Mouse (Mus musculus): Measurements from ENCODE around the gene Six6.

Six6 gene

DNA sequence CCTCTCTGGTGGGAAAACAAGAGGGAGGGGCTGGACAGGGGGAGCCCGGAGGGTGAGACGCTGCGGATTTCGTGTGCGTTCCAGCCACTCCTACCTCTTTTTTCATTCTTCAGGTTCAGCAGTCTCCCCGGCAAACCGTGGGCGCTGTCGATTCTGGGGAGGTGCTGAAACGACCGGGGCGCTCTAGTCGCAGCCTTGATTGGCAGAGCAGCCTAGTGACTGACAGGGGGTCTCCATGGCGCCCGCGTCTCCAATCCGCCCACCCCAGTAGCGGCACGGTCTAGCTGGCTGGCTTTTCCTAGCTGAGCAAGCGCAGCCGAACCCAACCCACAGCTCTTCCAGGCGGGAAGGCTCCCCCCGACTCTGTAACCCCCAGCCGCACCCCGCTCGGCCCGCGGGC is at the start of gene Six6:
Six6 (plus strand) TSS at position 277 of the 400 bp plus-strand sequence.
- DNase-seq (ENCODE audit: low read depth, low spot score), result peak; percentile 94

DNA sequence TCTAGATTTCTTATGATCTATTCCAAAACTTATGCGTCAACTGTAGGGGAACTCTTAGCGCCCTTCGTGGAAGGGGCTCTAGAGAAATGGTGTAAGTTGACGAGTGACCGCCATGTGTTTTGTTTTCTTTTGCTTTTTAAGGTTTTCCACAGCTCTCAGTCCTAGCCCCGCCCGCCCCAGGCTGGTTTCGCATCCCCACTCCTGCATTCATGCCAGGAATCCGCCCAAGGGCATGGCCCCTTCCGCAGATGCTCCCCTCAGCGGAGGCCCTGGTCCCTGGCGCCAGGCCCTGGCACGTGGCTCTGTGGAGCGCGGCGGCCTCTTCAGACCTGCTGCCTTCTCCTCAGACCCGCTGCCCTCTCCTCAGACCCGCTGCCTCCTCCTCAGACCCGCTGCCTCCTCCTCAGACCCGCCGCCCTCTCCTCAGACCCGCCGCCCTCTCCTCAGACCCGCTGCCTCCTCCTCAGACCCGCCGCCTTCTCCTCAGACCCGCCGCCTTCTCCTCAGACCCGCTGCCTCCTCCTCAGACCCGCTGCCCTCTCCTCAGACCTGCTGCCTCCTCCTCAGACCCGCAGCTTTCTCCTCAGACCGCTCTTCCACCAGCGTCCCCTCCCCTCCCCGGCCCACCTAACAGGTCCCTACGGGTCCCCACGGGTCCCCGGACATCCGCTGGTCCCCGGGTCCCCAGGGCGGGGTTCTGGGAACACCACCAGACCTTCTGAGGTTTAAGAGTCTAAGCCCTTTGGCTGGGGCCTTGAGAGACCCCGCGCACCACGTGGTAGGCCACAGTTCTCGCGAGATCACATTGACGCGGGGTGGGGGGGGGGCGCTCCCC is 22.3 kb upstream of the Six6 start:
- peak; percentile 93 for DNase-seq (ENCODE audit: low read depth, low spot score)

DNA sequence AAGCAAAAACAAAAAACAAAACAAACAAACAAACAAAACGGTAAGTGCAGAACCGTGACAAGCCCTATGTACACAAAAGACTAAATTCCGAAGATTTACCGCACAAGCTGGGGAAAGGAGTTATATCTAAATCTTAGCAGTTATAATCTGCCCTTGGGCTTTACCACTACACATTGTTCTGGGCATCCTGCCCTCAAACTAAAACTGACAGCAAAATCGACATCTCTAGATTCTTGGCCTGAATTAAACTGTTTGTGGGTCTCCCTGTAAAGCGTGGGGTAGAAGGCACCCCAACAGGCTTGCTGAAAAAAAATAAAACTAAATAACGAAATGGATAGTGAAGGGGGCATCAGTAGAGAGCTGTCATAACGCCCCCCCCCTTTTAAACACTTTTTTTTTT is 2.9 kb upstream of the Six6 start:
- no peak for DNase-seq (ENCODE audit: low read depth, low spot score)

DNA sequence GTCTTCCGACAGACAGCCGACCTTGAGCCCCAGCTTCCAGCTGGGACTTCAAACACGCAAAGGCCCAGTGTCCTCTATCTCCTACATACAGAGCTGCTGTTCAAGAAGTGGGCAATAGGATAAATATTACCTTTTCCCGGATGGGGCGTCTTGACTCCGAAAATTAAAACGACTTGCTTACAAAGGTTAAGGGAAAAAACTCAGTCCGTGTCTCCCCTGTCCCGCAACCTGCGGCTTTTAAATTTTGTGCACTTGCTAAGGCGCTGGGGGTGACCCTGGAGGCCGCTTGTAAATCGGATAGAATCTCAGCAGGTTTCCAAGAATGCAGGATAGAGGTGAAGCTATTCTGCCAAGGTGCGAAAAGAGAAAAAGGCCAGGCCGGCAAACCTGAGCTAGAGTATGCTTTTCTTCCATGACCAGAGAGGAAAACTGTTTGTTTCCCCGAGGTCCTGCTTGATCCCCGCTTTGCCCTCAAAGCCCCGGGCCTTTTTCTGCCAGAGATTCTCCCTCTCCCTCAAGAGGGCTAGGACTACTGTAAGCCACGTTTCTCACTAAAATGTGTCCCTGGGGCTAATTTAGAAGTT is 2.1 kb upstream of the Six6 start:
- peak; percentile 28 for DNase-seq (ENCODE audit: low read depth, low spot score)

DNA sequence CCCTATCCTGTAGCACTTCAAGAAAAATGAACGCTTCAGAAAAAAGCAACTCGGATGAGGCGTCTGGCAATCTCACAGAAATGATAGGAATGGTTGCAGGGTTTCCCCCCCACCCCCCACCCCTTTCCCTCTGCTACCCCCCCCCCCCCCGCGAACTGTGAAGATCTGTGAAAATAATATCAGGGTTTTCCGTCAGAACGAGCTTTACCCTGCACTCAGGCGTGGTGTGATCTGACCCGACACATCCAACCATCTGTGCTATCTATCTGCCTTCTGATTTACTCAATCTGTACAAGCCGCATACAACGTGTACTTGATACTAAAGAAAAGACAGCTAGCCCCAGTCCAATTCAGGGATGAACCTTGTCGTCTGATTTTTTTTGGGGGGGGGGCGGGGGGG is 1.5 kb upstream of the Six6 start:
- DNase-seq (ENCODE audit: low read depth, low spot score), result no peak

DNA sequence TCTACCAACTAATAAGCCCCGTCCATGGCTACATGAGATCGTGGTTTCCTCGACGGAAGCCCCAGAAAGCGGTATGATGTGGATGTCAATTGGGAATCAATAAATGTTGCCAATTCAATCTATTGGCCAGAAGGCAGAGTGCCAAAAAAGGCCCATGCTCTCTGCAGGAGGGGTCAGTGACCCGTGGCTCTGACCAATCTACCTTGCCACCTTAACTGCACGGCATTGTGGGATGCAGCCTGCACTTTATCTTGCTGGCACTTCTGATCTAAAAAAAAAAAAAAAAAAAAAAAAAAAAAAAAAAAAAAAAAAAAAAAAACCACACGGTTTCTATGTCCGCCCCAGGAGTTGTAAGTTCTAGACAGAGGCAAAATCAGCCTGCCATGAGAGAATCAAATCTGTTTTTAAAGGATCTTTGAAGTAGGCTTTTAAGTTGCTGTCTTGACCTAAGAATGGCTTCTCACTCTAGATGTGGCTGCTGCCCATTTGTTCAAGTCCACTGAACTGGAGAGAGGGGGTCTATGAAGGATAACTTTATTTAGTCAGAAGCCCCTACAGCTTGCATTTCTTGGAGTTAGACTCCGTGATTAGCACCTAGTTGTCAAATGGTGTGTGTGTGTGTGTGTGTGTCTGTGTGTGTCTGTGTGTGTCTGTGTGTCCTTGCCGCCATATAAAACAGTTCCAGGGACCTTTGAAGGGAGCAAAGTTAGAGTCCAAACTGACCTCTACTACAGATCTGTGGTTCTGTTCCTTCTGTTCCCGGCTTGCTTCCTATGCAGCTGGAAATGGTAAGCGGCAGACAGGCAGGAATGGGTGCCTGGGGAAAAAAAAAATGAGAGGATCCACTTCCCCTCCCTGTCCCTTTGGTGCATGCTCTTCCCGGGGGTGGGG is 847 bp upstream of the Six6 start:
- no peak for DNase-seq (ENCODE audit: low read depth, low spot score)

DNA sequence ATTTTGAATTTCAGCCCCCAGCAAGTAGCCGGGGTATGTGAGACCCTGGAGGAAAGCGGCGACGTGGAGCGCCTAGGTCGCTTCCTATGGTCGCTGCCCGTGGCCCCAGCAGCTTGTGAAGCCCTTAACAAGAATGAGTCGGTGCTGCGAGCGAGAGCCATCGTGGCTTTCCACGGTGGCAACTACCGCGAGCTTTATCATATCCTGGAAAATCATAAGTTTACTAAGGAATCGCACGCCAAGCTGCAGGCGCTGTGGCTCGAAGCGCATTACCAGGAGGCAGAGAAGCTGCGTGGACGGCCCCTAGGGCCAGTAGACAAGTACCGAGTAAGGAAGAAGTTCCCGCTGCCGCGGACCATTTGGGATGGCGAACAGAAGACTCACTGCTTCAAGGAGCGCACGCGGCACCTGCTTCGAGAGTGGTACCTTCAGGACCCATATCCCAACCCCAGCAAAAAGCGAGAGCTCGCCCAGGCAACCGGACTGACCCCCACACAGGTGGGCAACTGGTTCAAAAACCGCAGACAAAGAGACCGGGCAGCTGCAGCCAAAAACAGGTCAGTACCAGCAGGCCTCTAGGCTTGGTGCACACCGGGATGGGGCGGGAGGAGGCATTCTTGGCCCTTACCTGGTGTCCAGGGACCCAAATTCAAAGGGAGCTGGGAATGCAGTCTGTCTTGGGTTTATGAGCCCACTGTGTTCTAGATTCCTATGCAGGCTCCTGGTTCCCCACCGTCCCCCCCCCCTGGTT is 554 bp downstream of the Six6 start, which contains the start of gene 4930447C04Rik:
4930447C04Rik (minus strand) TSS at position 704 of the 751 bp plus-strand sequence.
- peak; percentile 38 for DNase-seq (ENCODE audit: low read depth, low spot score)

DNA sequence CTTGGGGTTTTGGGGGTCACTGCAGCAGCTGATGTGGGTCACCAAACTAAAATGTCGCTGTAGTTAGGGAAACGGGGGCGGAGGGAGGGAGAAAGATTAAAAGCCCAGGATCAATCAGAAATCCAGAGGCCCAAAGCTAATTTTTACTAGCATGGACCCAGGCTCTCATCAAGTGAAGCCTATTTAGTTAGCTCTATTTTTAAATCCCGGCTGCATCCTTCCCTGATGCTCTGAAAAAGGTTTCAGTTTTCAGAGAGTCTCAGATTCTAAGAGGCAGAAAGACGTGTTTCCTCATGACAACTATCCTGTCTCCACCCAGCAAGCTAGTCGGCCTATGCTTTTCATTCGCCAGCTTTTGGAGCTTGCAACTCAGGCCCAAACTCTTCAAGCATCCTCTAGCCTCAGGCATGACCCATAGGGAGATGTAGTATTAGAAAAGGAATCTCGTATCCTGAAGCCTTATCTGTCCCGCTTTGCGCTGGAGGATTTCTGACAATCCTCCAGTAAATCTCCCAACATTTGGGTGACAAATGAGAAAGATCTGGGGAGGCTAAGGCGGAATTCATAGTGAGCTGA is 1.2 kb downstream of the Six6 start:
- DNase-seq (ENCODE audit: low read depth, low spot score), result peak; percentile 26

DNA sequence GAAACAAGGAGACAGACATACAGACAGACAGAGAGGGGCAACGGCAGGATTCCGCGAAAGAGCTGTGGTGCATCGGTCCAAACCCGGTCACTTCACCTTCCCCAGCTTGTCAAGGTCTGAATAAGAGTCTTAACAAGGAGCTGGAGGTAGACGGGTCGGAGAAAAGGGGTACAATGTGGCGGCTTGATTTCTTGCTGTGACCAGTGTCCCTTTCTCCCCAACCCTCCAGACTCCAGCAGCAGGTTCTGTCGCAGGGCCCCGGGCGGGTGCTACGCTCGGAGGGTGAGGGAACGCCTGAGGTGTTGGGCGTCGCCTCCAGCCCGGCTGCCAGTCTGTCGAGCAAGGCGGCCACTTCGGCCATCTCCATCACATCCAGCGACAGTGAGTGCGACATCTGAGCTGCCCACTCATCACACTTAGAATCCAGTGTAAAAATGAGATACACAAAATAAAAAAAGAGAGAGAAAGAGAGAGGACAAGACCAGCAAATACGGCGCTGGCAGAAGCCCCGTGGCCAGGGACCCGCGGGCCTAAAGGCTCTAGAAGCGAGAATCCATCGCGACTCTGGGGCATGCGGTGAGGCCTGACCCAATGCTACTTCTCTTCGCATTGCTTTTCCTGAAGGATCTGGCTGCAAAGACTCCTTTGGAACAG is 1.8 kb downstream of the Six6 start:
- DNase-seq (ENCODE audit: low read depth, low spot score), result peak; percentile 32

DNA sequence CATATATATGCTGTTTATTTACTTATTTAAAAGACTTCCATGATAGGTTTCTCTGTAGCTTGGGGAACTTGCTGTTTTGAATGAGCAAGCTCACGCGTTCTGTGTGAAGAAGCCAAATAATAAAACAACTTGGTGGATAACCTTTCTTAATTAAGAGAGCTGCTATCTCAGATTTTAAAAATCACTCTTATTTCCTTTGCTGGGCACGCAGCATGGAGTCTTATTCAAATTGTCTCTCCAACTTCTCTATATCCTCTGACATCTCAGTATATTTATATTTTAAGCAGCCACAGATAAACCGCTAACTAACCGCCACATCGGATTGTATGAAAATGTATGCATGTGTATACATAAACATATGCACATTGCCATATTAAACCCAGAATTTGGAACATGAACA is 2.5 kb downstream of the Six6 start:
- no peak for DNase-seq (ENCODE audit: low read depth, low spot score)

DNA sequence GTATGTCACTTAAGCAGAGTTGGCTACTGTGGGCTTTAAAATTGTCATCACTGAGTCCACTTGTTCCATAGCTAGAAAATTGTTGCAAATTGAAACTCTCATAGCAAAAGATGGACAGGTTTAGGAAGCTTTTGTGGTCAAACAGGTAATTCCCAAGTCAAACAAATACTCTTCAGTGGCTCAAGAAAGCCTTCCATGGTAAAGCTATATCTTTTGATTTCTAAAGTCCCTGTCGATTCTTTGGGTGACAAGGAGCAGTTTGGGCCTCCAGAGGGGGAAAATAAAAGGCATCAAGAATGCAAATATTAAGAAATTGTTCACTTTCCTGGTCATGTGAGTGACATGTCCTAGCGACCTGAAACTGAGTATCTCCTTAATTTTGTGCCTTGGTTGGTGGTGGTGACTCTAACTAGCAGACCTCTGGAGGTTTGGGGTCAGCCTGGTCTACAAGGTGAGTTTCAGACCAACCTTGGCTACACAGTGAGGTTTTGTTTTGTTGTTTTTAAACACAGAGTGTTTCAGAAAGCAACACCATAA is 4.0 kb downstream of the Six6 start:
- no peak for DNase-seq (ENCODE audit: low read depth, low spot score)

DNA sequence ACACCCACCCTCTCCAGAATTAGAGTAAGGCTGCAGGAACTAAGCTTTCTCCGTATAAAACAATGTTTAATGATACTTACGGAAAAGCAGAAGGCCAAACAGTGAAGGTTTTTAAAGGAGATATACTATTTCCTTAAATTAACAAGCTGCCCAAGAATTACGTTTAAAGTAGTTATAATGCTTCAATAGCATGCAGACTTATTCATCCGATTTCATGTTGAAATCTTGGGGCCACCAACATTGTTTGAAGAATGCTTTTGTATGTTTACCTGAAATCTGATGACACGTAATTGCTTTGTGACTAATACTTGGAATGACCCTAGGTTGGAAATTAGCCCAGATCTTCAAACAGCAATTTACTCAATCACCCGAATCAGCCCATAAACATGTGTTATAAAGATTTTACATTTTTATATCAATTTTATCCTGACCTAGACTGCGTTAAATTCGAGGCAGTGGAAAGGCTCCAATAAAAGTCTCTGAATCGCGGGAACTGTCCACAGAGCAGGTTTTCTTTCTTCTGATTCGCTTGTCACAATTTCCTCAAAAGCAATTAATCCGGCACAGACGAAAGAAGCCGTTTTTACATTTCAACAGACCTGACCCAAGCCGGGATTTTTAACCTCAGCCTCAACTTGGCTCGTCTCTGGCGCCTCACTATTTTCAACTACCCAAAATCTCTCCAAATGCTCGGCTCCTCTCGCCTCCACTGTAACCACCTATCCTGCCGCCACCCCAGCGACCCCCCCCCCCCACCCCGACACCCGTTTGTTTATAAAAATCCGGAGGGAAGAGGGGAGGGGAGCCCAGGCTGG is 4.9 kb downstream of the Six6 start:
- DNase-seq (ENCODE audit: low read depth, low spot score), result peak; percentile 47

DNA sequence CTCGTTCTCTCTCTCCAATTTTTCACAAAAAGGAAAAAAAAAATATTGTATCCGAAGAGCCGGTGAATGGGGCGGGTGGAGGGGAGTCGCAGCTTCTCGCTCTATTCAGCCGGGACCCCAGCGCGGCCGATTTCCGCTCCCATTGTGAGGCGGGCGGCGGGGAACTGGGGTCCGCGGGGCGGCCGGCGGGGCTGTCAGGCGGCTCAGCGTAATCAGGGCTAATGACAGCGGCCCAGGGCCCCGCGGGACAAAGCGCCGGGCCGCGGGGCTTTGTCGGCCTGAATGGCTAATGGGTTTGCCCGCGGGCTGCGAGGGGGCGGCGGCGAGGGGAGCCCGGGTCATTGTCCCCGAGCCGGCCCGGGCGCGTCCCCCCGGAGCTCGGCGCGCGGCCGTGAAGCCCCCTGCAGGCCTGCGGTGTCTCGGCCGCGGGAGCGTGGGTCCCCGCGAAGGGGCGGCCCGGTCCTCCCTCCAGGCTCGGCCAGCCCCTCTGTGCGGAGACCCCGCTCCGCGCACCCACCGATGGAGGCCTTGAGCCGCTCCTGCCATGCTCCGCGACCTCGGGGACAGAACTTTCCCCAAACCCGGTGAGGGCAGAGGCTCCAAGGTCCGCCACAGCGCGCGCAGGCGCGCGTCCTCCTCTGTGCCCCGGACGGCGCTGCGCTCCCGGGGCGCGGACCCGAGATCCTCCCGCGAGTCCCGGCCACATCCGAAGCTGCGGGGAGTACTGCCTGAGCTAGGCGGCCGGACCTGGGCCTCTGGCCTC is 5.8 kb downstream of the Six6 start:
- DNase-seq (ENCODE audit: low read depth, low spot score), result peak; percentile 63

DNA sequence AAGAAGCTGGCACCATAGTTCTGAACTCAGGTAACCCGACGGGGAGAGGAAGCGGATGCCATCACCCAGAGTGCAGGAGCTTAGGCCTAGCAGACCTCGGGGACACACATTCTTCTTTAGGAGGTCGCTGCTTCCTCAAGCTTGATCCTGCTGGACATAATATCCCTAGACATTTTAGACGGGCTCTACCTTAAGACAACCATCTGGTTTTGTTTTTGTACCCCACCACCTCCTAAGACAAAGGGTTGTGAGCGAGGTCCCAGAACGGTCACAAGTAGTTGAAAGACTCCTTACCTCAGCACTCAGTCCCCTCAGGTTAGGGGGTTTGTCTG is 6.3 kb downstream of the Six6 start:
- no peak for DNase-seq (ENCODE audit: low read depth, low spot score)

DNA sequence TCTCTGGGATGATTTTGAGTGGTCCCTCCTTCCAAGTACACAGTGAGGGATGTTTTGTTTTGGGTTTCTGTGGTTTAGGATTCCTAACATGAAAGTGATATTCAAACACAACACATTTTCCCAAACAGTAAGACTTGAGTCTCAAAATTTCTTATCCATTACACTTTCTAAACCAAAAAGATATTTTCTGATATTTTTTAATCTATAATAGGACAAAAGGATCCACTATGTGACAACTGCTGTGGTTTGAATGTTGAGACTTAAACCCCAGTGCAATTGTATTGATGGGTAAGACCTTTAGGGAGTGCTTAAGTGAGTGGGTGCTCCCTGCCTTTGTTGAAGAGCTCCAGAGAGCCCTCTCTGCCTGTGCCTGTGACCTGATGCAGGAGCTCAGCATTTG is 7.1 kb downstream of the Six6 start:
- no peak for DNase-seq (ENCODE audit: low read depth, low spot score)

DNA sequence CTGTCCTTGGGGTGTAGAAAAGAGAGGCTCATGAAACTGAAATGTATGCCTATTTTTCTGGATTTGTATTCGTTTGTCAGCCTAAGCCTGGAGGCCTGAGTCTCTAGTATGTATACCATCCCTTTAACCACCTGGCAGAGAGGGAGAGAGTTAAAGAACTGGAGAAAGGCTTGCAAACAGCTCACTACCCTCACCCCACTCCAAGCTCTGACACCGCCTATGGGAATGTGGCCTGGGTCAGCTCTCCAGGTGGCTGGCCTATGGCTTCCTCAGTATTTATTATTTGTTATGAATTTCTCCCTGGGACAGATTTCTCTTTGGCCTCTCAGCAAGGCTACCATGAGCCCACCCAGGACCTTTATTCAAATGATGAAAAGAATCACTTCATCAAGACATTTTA is 7.6 kb downstream of the Six6 start:
- no peak for DNase-seq (ENCODE audit: low read depth, low spot score)

DNA sequence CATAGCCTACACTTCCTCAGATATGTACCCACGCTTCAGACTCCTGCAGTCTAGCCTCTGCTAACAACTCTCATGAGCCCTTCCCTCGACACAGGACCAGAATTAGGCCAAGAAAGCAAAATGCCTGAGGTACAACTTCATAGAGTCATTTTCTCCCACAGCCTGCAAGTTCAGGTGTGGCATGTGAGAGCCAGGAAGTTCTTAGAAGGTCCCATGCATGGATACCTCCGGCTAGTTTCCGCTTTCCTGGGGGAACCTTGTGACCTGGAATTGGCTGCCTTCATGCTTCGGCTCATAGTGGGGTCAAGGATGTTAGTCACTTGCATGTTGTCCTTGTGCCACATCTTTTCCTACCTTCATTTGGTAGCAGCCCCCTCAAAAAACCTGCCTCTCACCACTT is 13.4 kb downstream of the Six6 start:
- no peak for DNase-seq (ENCODE audit: low read depth, low spot score)

DNA sequence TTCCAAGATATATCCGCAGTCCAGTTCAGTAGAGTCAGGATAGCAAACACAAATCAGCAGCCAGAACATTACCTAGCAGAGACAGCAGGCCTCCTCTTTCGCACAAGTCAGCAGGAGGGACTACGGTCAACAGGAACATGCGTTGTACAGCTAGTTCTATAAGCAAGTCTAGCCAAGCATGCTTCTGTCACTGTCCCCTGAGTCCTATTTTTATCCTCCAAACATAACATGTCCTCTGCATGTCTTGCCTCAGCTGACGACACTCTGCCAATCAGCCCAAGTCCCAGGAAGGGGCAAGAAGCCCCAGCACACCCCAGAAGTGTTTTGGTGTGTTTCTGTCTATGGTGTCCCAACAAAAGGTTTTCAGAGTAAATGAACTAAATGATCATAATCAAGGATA is 14.2 kb downstream of the Six6 start:
- no peak for DNase-seq (ENCODE audit: low read depth, low spot score)

DNA sequence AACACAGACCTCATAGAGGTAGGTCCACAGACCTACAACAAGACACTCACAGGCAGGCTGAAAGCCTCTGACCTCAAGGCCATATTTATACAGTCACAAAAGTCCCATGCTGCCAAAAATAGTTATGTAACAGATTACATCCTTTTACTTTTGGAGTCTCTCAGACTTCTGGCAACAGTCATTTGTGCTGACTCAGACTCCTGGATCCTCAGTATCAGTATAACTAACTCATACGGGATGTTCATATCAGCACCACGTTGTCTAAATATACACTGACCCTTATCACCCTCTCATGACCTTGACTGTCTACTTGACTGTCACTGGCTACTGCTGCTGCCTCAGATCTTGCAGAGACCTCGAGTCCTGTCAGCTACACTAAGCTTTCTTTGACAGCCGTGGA is 15.2 kb downstream of the Six6 start:
- no peak for DNase-seq (ENCODE audit: low read depth, low spot score)
